Mouse (Mus musculus) liver, adult 2 months (tissue): Measurements from ENCODE around the gene Rab12.

Experiments
- CTCF ChIP-seq: fragments of 200-500 bp; IDR thresholded peaks from 2 replicates; pipeline ENCODE4 v1.5.1; 2011; ENCODE audit warnings: low read depth, low read length, control low read depth
- POLR2A ChIP-seq: fragments of 200-500 bp; IDR thresholded peaks from 2 replicates; pipeline ENCODE4 v1.6.1; 2011; ENCODE audit warnings: low read length, control low read depth; ENCODE audit not compliant: insufficient read depth; ENCODE audit errors: extremely low read depth

GRCm38 (mm10) chr17:66486576-66486975 is 33.0 kb downstream of the Rab12 start:
- TF ChIP-seq CTCF (no peak), POLR2A (no peak)
